Mouse (Mus musculus) MEL (cell line): ENCODE results near the gene Cpeb1. TPM values are rescaled to one million over a fixed set of nuclear protein-coding genes. Genes with fewer than 3 reads are reported as not detected.

Experiments
- DNase-seq: peaks from one replicate; pipeline ENCODE4 v3.0.0; 2011; ENCODE audit warnings: low read depth, low spot score
- H3K27ac ChIP-seq: 2 replicates; pipeline ENCODE4 v1.5.1; 2012; ENCODE audit warnings: low read depth, mild to moderate bottlenecking, control low read depth, low read length, moderate library complexity; ENCODE audit not compliant: control insufficient read depth
- H3K27me3 ChIP-seq, 2 experiments: fragments of 150-350 bp in 1 of 2; sonication (generic) in 1 of 2; 2 replicates each; pipeline ENCODE4 v1.6.1; 2012; ENCODE audit warnings: low read length in 2 of 2, mild to moderate bottlenecking in 2 of 2, improper control_type of control experiment in 1 of 2, moderate library complexity in 1 of 2; ENCODE audit not compliant: insufficient read depth in 2 of 2, control insufficient read depth in 1 of 2
- H3K36me3 ChIP-seq, 2 experiments: 2 replicates each; pipeline ENCODE4 v1.6.1; 2012 to 2014; ENCODE audit warnings: low read length in 2 of 2, improper control_type of control experiment in 1 of 2, inconsistent platforms in 1 of 2, mild to moderate bottlenecking in 1 of 2; ENCODE audit not compliant: insufficient read depth in 2 of 2, control insufficient read depth in 1 of 2
- H3K4me1 ChIP-seq, 2 experiments: fragments of 150-350 bp in 1 of 2; sonication (generic) in 1 of 2; 2 replicates each; pipeline ENCODE4 v1.6.1; 2012; ENCODE audit warnings: low read length in 2 of 2, improper control_type of control experiment in 1 of 2, mild to moderate bottlenecking in 1 of 2; ENCODE audit not compliant: insufficient read depth in 2 of 2, control insufficient read depth in 1 of 2
- H3K4me3 ChIP-seq, 2 experiments: fragments of 150-350 bp in 1 of 2; sonication (generic) in 1 of 2; 2 replicates each; pipeline ENCODE4 v1.5.1; 2012; ENCODE audit warnings: low read depth in 2 of 2, low read length in 2 of 2, mild to moderate bottlenecking in 2 of 2, moderate library complexity in 2 of 2, control low read depth in 1 of 2, improper control_type of control experiment in 1 of 2; ENCODE audit not compliant: control insufficient read depth in 1 of 2, insufficient read depth in 1 of 2
- H3K79me2 ChIP-seq: 2 replicates; pipeline ENCODE4 v1.6.1; 2012; ENCODE audit warnings: mild to moderate bottlenecking, low read length, moderate library complexity; ENCODE audit not compliant: control insufficient read depth, poor library complexity, insufficient read depth
- H3K9ac ChIP-seq: 2 replicates; pipeline ENCODE4 v1.6.1; 2012; ENCODE audit warnings: low read depth, mild to moderate bottlenecking, control low read depth, low read length, moderate library complexity; ENCODE audit not compliant: control insufficient read depth, poor library complexity, severe bottlenecking
- H3K9me3 ChIP-seq: fragments of 150-350 bp; sonication (generic); replicated peaks from 2 replicates; pipeline ENCODE4 v1.6.1; 2012; ENCODE audit warnings: mild to moderate bottlenecking, low read length, improper control_type of control experiment, moderate library complexity; ENCODE audit not compliant: insufficient read depth
- BHLHE40 ChIP-seq: IDR thresholded peaks from 2 replicates; pipeline ENCODE4 v1.6.1; 2012; ENCODE audit warnings: low read depth, mild to moderate bottlenecking, inconsistent platforms, low read length, improper control_type of control experiment, borderline replicate concordance
- CTCF ChIP-seq, 3 experiments: IDR thresholded peaks in 2 of 3; conservative IDR thresholded peaks in 1 of 3; 2 replicates each; pipeline ENCODE4 v1.5.1; 2011 to 2012; ENCODE audit warnings: low read length in 3 of 3, low read depth in 2 of 3, mild to moderate bottlenecking in 2 of 3, improper control_type of control experiment in 1 of 3, inconsistent platforms in 1 of 3, mixed read lengths in 1 of 3, moderate library complexity in 1 of 3; ENCODE audit not compliant: control insufficient read depth in 1 of 3, insufficient read depth in 1 of 3, poor library complexity in 1 of 3, severe bottlenecking in 1 of 3
- ELF1 ChIP-seq: IDR thresholded peaks from 2 replicates; pipeline ENCODE4 v1.6.1; 2014; ENCODE audit warnings: low read depth, mild to moderate bottlenecking, inconsistent platforms, low read length, improper control_type of control experiment, moderate library complexity
- ETS1 ChIP-seq: IDR thresholded peaks from 2 replicates; pipeline ENCODE4 v1.6.1; 2012; ENCODE audit warnings: low read depth, mild to moderate bottlenecking, inconsistent platforms, low read length, improper control_type of control experiment, moderate library complexity
- JUND ChIP-seq: IDR thresholded peaks from 2 replicates; pipeline ENCODE4 v1.6.1; 2011; ENCODE audit warnings: low read depth, mild to moderate bottlenecking, improper control_type of control experiment, low read length
- KAT2A ChIP-seq: conservative IDR thresholded peaks from 2 replicates; pipeline ENCODE4 v1.6.1; 2012; ENCODE audit warnings: low read depth, low read length, improper control_type of control experiment, inconsistent platforms
- MAX ChIP-seq: IDR thresholded peaks from 2 replicates; pipeline ENCODE4 v1.6.1; 2011; ENCODE audit warnings: low read length, improper control_type of control experiment
- MEF2A ChIP-seq: IDR thresholded peaks from 2 replicates; pipeline ENCODE4 v1.6.1; 2014; ENCODE audit warnings: low read depth, mild to moderate bottlenecking, inconsistent platforms, low read length, improper control_type of control experiment; ENCODE audit not compliant: poor library complexity, insufficient replicate concordance, severe bottlenecking; ENCODE audit errors: extremely low read depth
- MXI1 ChIP-seq: IDR thresholded peaks from 2 replicates; pipeline ENCODE4 v1.6.1; 2011; ENCODE audit warnings: mild to moderate bottlenecking, low read depth, low read length, improper control_type of control experiment
- MYC ChIP-seq: IDR thresholded peaks from 2 replicates; pipeline ENCODE4 v1.6.1; 2011; ENCODE audit warnings: low read depth, mild to moderate bottlenecking, low read length, improper control_type of control experiment, moderate library complexity
- NELFE ChIP-seq: IDR thresholded peaks from 2 replicates; pipeline ENCODE4 v1.6.1; 2011; ENCODE audit warnings: low read depth, low read length, improper control_type of control experiment
- RAD21 ChIP-seq: IDR thresholded peaks from 2 replicates; pipeline ENCODE4 v1.6.1; 2011; ENCODE audit warnings: mild to moderate bottlenecking, low read depth, low read length, improper control_type of control experiment
- SMC3 ChIP-seq: IDR thresholded peaks from 2 replicates; pipeline ENCODE4 v1.6.1; 2011; ENCODE audit warnings: low read depth, low read length, improper control_type of control experiment
- TAL1 ChIP-seq: IDR thresholded peaks from 2 replicates; pipeline ENCODE4 v1.6.1; 2012; ENCODE audit warnings: mild to moderate bottlenecking, inconsistent platforms, low read length, moderate library complexity, mixed read lengths
- TBP ChIP-seq: IDR thresholded peaks from 2 replicates; pipeline ENCODE4 v1.8.0; 2011; ENCODE audit warnings: low read depth, low read length, improper control_type of control experiment
- TCF12 ChIP-seq: IDR thresholded peaks from 2 replicates; pipeline ENCODE4 v1.6.1; 2014; ENCODE audit warnings: low read depth, mild to moderate bottlenecking, inconsistent platforms, low read length, improper control_type of control experiment, moderate library complexity
- UBTF ChIP-seq: IDR thresholded peaks from 2 replicates; pipeline ENCODE4 v1.6.1; 2012; ENCODE audit warnings: low read depth, mild to moderate bottlenecking, inconsistent platforms, low read length, improper control_type of control experiment, moderate library complexity, borderline replicate concordance; ENCODE audit not compliant: insufficient read depth
- ZKSCAN1 ChIP-seq: IDR thresholded peaks from 2 replicates; pipeline ENCODE4 v1.6.1; 2012; ENCODE audit warnings: low read depth, mild to moderate bottlenecking, inconsistent platforms, low read length, improper control_type of control experiment, moderate library complexity
- ZNF384 ChIP-seq: IDR thresholded peaks from 2 replicates; pipeline ENCODE4 v1.6.1; 2012; ENCODE audit warnings: low read depth, mild to moderate bottlenecking, inconsistent platforms, low read length, improper control_type of control experiment
- polyA plus RNA-seq, 2 experiments: library from polyadenylated mRNA; stranded (reverse) in 1 of 2; unstranded in 1 of 2; fragments of >175 nt in 1 of 2; fragments of >200 nt in 1 of 2; gene quantifications; 2 replicates each; pipeline versions ENCODE4 v1.2.1 to v1.2.4; 2012; ENCODE audit warnings: low replicate concordance in 2 of 2, low read depth in 1 of 2; ENCODE audit not compliant: insufficient read length in 2 of 2, insufficient read depth in 1 of 2, missing spikeins in 1 of 2
- total RNA-seq: library from RNA; depleted of rRNA; stranded (reverse); fragments of 300-350 nt; gene quantifications from 2 replicates; pipeline ENCODE4 v1.2.3, GENCODE M21; 2012

Cpeb1 gene
- total and polyA plus RNA-seq, 3 experiments: not detected

- no peak overlapping the region for H3K9ac ChIP-seq
- no peaks in the 10 kb centered on the region for H3K9me3 ChIP-seq
- DNase-seq: no peak
- H3K4me3 ChIP-seq: no peak overlapping the region
- H3K36me3 ChIP-seq: no peaks in the 10 kb centered on the region
- H3K27me3 ChIP-seq: no peaks in the 10 kb centered on the region
- TF ChIP-seq MXI1 (no peak), SMC3 (no peak), ZNF384 (no peak), MYC (no peak), MEF2A (no peak), UBTF (no peak), JUND (no peak), ZKSCAN1 (no peak)
- H3K4me1 ChIP-seq: no peaks in the 10 kb centered on the region
- H3K79me2 ChIP-seq: no peaks in the 10 kb centered on the region
- H3K27ac ChIP-seq: no peak overlapping the region
These were observed 129.2 kb downstream of the Cpeb1 start for GRCm38 (mm10) chr7:81326043-81326442.

GRCm38 (mm10) chr7:81321776-81322175 is 133.5 kb downstream of the Cpeb1 start:
- H3K36me3 ChIP-seq: no peaks in the 10 kb centered on the region
- H3K4me1 ChIP-seq: no peaks in the 10 kb centered on the region
- H3K27ac ChIP-seq: no peak overlapping the region
- no peaks in the 10 kb centered on the region for H3K27me3 ChIP-seq
- no peaks in the 10 kb centered on the region for H3K9me3 ChIP-seq
- H3K9ac ChIP-seq: no peak overlapping the region
- H3K4me3 ChIP-seq: no peak overlapping the region
- DNase-seq: no peak
- H3K79me2 ChIP-seq: no peaks in the 10 kb centered on the region
- no peak for TF ChIP-seq NELFE
- TF ChIP-seq BHLHE40: no peak
- TF ChIP-seq TAL1: no peak

- no peaks in the 10 kb centered on the region for H3K27me3 ChIP-seq
- TF ChIP-seq KAT2A: no peak
- no peak for TF ChIP-seq TBP
- no peak for TF ChIP-seq CTCF (IDR thresholded peaks at IDR 0.05 in 2 of 3, conservative IDR thresholded peaks at IDR 0.05 in 1 of 3; ENCODE audit: control insufficient read depth in 1 of 3, insufficient read depth in 1 of 3, low read depth in 2 of 3, low read length in 3 of 3, poor library complexity in 1 of 3, severe bottlenecking in 1 of 3)
- TF ChIP-seq ETS1: no peak
- no peak for TF ChIP-seq MEF2A
- no peak for TF ChIP-seq ELF1
- no peak for TF ChIP-seq RAD21
- TF ChIP-seq MAX: no peak
- TF ChIP-seq BHLHE40: no peak
- no peak for TF ChIP-seq ZKSCAN1
- TF ChIP-seq TCF12: no peak
- no peaks in the 10 kb centered on the region for H3K9me3 ChIP-seq
- no peaks in the 10 kb centered on the region for H3K36me3 ChIP-seq
- no peaks in the 10 kb centered on the region for H3K79me2 ChIP-seq
- no peak overlapping the region for H3K4me3 ChIP-seq
- H3K9ac ChIP-seq: no peak overlapping the region
- DNase-seq: no peak
- no peaks in the 10 kb centered on the region for H3K4me1 ChIP-seq
- H3K27ac ChIP-seq: no peak overlapping the region
These were observed 135.5 kb downstream of the Cpeb1 start for GRCm38 (mm10) chr7:81319749-81320148.
